Mouse (Mus musculus): ENCODE data around the gene Sfxn2.
A peak's percentile ranks its signal among the peaks of the same experiment; 100 is the strongest.

Gene Sfxn2

GRCm38 (mm10) chr19:46599375-46600256, 26.5 kb downstream of the Sfxn2 start:
- DNase-seq (ENCODE audit: low read depth, low spot score) = no peak

GRCm38 (mm10) chr19:46600371-46600770, 27.2 kb downstream of the Sfxn2 start:
- DNase-seq (ENCODE audit: low read depth, low spot score) = no peak

- DNase-seq (ENCODE audit: low read depth, low spot score) = no peak
These were observed 28.3 kb downstream of the Sfxn2 start for GRCm38 (mm10) chr19:46601491-46601890.

- DNase-seq (ENCODE audit: low read depth, low spot score) = no peak
These were observed 29.2 kb downstream of the Sfxn2 start for GRCm38 (mm10) chr19:46602406-46602805.

GRCm38 (mm10) chr19:46606718-46607117, 33.6 kb downstream of the Sfxn2 start:
- no peak for DNase-seq (ENCODE audit: low read depth, low spot score)

GRCm38 (mm10) chr19:46607424-46607823, 34.3 kb downstream of the Sfxn2 start:
- no peak for DNase-seq (ENCODE audit: low read depth, low spot score)

GRCm38 (mm10) chr19:46608158-46608557, 35.0 kb downstream of the Sfxn2 start:
- no peak for DNase-seq (ENCODE audit: low read depth, low spot score)

GRCm38 (mm10) chr19:46616378-46616777, 43.2 kb downstream of the Sfxn2 start:
- DNase-seq (ENCODE audit: low read depth, low spot score) = no peak

GRCm38 (mm10) chr19:46617361-46617760, 44.2 kb downstream of the Sfxn2 start:
- no peak for DNase-seq (ENCODE audit: low read depth, low spot score)

- no peak for DNase-seq (ENCODE audit: low read depth, low spot score)
These were observed 45.2 kb downstream of the Sfxn2 start for GRCm38 (mm10) chr19:46618322-46618721.

- DNase-seq (ENCODE audit: low read depth, low spot score) = no peak
These were observed 45.8 kb downstream of the Sfxn2 start for GRCm38 (mm10) chr19:46619001-46619400.

GRCm38 (mm10) chr19:46619518-46619917, 46.4 kb downstream of the Sfxn2 start:
- no peak for DNase-seq (ENCODE audit: low read depth, low spot score)

GRCm38 (mm10) chr19:46620016-46620808, 47.0 kb downstream of the Sfxn2 start:
- no peak for DNase-seq (ENCODE audit: low read depth, low spot score)

- no peak for DNase-seq (ENCODE audit: low read depth, low spot score)
These were observed 48.3 kb downstream of the Sfxn2 start for GRCm38 (mm10) chr19:46621236-46622183.

- no peak for DNase-seq (ENCODE audit: low read depth, low spot score)
These were observed 49.6 kb downstream of the Sfxn2 start for GRCm38 (mm10) chr19:46622659-46623193.

- DNase-seq (ENCODE audit: low read depth, low spot score) = peak; percentile 70
These were observed 50.1 kb downstream of the Sfxn2 start for GRCm38 (mm10) chr19:46623194-46623667.

- peak; percentile 75 for DNase-seq (ENCODE audit: low read depth, low spot score)
These were observed 50.9 kb downstream of the Sfxn2 start for GRCm38 (mm10) chr19:46623790-46624772.

GRCm38 (mm10) chr19:46625015-46625414, 51.9 kb downstream of the Sfxn2 start:
- DNase-seq (ENCODE audit: low read depth, low spot score) = no peak

GRCm38 (mm10) chr19:46625519-46625918, 52.4 kb downstream of the Sfxn2 start:
- no peak for DNase-seq (ENCODE audit: low read depth, low spot score)

- no peak for DNase-seq (ENCODE audit: low read depth, low spot score)
These were observed 55.2 kb downstream of the Sfxn2 start for GRCm38 (mm10) chr19:46628403-46628802.
